Mouse (Mus musculus): ENCODE data around the gene Kdm5a.
A peak's percentile ranks its signal among the peaks of the same experiment; 100 is the strongest.

DNA sequence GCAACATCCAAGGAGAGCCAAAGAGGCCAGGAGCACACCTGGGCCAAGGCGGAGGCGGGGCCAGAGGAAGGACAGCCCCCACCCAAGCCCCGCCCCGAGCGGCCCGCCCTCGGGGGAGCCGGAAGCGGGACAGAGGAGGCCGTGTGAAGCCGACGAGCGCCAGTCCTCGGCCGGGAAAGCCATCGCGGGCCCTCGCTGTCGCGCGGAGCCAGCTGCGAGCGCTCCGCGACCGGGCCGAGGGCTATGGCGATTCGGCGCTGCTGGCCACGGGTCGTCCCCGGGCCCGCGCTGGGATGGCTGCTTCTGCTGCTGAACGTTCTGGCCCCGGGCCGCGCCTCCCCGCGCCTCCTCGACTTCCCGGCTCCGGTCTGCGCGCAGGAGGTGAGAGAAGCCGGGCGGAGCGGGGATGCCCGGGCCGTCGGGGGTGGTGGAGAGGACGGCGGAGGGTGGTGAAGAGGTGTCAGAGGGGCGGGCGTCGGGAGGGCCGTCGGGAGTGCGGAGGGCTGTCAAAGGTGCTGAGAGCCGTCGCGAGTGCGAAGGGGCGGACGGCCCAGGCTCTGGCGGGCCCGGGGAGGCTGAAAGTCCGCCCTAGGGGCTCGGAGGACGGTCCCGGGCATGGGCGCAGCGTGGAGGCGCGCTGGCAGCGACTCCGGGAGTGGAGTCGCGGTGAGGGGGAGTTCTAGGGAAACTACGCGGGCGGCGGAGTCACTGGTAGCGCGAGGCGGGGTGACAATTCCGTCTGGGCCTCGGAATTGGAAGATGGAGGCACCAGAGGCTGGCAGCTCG lies 99.4 kb downstream of the Kdm5a start, which contains the start of gene Il17ra:
- TF ChIP-seq POLR2A (IDR thresholded peaks at IDR 0.05; ENCODE audit: extremely low read depth, insufficient read depth, low read length) (peak; percentile 48; the same call in 1 of the 2 replicates), CTCF (IDR thresholded peaks at IDR 0.05; ENCODE audit: extremely low read depth, insufficient read depth, low read length) (no peak)
